Mouse (Mus musculus): ENCODE measurements around the gene Pramef25. TPM values are rescaled to one million over a fixed set of nuclear protein-coding genes. Genes with fewer than 3 reads are reported as not detected.
"Not testable (repeated sequence)": the region's sequence is repeated elsewhere in the genome, so short reads cannot be mapped to it uniquely, and the experiment has no call there.

Pramef25 gene
- not detected in 2 replicates for polyA plus RNA-seq (2015; fragmentation: Nextera tagmentation; extraction: Ambion mirVana)

DNA sequence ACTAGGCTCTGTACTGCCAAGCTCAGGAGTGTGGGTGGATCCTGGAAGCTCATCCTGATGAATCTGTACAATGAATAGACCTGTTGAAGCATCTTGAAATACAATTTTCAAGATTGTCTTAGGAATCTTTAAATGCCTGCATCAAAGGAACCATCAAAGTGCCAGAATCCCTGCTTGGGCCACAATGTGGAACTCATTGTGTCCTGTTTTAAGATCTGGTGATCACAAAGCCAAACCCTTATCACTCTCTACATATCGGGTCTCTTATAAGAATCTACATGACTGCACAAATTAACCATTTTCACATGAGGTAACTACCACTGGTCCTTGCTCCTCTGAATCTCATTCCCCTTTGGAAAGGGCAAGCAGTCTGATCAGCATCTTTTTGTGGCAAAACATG lies at the start of gene Pramef25:
TSS of gene Pramef25 (minus strand) at position 101 of the 400 bp plus-strand sequence.
- WGBS = 75% methylated on average over 1 of the region's 1 CpGs
- H3K9ac ChIP-seq; H3K27me3 ChIP-seq; H3K4me1 ChIP-seq; H3K36me3 ChIP-seq; H3K9me3 ChIP-seq; H3K4me2 ChIP-seq; ATAC-seq (ENCODE audit: borderline replicate concordance, extremely low read depth, low FRiP score, low TSS enrichment); H3K27ac ChIP-seq; H3K4me3 ChIP-seq: not testable (repeated sequence)

DNA sequence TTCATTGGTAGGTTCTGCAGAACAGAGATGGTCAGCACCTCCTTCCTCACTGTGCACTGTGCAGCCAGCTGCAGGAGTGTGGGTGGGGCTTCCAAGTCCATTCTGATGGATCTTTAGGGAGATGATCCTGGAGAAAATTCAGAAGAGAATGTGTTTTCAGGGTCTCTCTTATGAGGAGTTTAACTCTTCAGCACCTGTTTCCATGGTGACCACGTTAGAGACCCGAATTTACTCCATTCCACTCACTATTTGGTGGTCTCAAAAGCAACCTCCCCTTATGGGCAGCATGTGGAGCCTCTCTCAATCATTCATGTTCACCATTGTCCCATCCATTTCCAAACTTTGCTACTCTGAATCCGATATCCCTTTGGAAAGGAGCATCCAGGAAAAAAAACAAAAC lies 43.5 kb upstream of the Pramef25 start, which contains the start of gene Pramef17:
TSS of gene Pramef17 (minus strand) at position 101 of the 400 bp plus-strand sequence.
- not testable (repeated sequence) for H3K9ac ChIP-seq; H3K27ac ChIP-seq; H3K27me3 ChIP-seq; ATAC-seq (ENCODE audit: borderline replicate concordance, extremely low read depth, low FRiP score, low TSS enrichment); H3K36me3 ChIP-seq; H3K4me3 ChIP-seq; H3K4me2 ChIP-seq; H3K4me1 ChIP-seq; H3K9me3 ChIP-seq
- 51% methylated on average over 3 of the region's 3 CpGs for WGBS

DNA sequence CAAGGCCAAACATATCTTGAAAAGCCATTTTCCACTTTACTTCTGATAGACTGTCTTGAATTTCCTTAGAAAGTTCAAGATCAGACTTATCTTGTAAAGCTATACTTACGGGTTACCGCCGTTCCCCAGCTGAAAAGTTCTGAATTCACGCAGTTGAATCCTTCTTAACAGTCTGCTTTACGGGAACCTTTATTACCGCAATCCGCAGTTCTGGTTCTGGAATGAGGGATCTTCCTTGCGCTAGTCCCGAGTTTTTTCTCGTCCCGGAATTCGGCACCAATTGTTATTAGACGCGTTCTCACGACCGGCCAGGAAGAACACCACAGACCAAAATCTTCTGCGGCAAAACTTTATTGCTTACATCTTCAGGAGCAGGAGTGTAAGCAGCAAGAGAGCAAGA lies 37.3 kb upstream of the Pramef25 start:
- WGBS = 94% methylated on average over 16 of the region's 17 CpGs
- H3K4me2 ChIP-seq; H3K27ac ChIP-seq; H3K9ac ChIP-seq; H3K36me3 ChIP-seq; H3K9me3 ChIP-seq; H3K4me1 ChIP-seq; ATAC-seq (ENCODE audit: borderline replicate concordance, extremely low read depth, low FRiP score, low TSS enrichment); H3K4me3 ChIP-seq; H3K27me3 ChIP-seq: not testable (repeated sequence)

DNA sequence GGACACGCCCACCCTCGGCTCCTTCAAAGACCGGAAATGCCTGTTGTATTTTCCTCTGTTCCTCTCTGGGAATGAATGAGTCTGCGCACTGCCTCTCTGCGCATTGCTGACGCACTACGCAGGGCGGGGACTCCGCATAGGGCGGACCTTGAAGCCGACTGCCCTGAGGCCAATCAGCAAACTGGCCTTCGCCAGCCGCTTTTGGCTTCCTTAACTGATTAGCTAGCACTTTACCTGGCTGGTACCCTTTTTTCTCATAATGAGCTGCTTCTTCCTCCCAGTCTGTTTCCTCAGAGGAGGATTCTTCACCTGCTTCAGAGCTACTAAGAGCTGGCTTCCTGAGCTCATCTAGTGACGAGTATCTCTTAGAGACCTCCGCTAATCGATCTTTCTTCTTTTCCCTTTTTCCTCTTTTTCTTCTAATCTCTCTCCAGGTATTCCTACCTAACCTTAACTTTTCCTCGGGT lies 36.7 kb upstream of the Pramef25 start:
- not testable (repeated sequence) for H3K4me2 ChIP-seq; H3K9me3 ChIP-seq; H3K27me3 ChIP-seq; H3K9ac ChIP-seq; ATAC-seq (ENCODE audit: borderline replicate concordance, extremely low read depth, low FRiP score, low TSS enrichment); H3K36me3 ChIP-seq; H3K4me1 ChIP-seq; H3K4me3 ChIP-seq; H3K27ac ChIP-seq
- WGBS = 92% methylated on average over 12 of the region's 17 CpGs

DNA sequence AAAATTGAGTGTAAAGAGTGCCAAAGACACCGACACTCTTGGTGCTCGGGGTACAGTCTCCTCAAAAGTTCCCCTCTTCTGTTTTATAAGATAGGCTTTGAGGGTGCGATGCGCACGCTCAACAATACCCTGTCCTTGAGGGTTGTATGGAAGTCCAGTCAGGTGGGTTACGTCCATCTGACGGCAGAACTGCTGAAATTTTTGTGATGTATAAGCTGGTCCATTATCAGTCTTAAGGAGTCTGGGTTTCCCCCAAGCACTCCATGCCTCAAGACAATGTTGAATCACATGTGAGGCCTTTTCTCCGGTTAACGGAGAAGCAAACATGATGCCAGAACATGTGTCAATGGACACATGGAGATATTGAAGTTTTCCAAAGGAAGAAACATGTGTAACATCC lies 34.9 kb upstream of the Pramef25 start:
- not testable (repeated sequence) for H3K9me3 ChIP-seq; H3K4me1 ChIP-seq; H3K27ac ChIP-seq; H3K4me3 ChIP-seq; ATAC-seq (ENCODE audit: borderline replicate concordance, extremely low read depth, low FRiP score, low TSS enrichment); H3K4me2 ChIP-seq; H3K27me3 ChIP-seq; H3K9ac ChIP-seq; H3K36me3 ChIP-seq
- WGBS = 87% methylated on average over 7 of the region's 9 CpGs

DNA sequence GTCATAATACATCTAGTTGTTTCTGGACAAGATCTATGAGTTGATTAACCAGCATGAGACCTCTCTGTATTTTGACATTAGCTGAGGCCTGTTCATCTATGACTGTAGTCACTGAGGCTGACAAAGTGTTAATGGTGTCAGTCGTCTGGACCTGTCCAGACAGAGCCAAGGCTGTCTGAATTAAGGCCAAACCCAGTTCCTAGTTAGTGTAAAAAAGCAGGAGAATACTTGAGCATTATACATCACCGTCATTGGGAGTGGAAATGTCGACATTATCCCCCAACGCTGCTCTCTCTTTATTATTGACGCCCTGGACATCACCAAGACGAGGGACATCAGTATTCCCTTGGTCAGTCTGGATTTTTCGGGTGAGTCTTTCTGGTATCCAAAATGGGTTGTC lies 34.3 kb upstream of the Pramef25 start:
- not testable (repeated sequence) for H3K9ac ChIP-seq; H3K4me1 ChIP-seq; H3K36me3 ChIP-seq; ATAC-seq (ENCODE audit: borderline replicate concordance, extremely low read depth, low FRiP score, low TSS enrichment); H3K27ac ChIP-seq; H3K9me3 ChIP-seq; H3K4me2 ChIP-seq; H3K4me3 ChIP-seq; H3K27me3 ChIP-seq
- no CpG with 5 or more reads among the region's 7 CpGs for WGBS

DNA sequence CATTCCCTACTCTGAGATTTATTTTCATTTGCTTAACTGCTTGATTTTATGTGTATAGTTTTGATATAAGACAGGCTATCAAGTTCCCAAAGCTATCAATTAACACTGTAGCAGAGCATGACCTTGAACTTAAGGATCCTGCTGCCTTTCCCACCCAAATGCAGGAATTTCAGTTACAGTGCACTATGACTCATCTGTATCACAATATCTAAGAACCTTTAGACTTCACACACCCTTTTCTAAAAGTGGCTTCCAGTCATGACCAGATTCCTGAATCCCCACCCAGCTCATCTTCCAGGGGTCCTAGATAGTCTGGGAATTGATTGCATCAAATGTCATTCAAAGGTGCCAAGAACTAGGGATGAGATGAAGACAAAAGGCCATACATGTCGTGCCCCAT lies 32.6 kb upstream of the Pramef25 start:
- not testable (repeated sequence) for H3K36me3 ChIP-seq; H3K9me3 ChIP-seq; H3K4me1 ChIP-seq; ATAC-seq (ENCODE audit: borderline replicate concordance, extremely low read depth, low FRiP score, low TSS enrichment); H3K4me3 ChIP-seq; H3K27me3 ChIP-seq; H3K9ac ChIP-seq; H3K27ac ChIP-seq; H3K4me2 ChIP-seq
- no CpG with 5 or more reads among the region's 1 CpGs for WGBS

DNA sequence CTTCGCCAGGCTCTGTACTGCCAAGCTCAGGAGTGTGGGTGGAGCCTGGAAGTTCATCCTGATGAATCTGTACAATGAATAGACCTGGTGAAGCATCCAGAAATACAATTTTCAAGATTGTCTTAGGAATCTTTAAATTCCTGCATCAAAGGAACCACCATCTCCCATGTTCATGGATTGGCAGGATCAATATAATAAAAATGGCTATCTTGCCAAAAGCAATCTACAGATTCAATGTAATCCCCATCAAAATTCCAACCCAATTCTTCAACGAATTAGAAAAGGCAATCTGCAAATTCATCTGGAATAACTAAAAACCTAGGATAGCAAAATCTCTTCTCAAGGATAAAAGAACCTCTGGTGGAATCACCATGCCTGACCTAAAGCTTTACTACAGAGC lies 16.0 kb upstream of the Pramef25 start, which contains the start of gene Gm13101:
TSS of gene Gm13101 (minus strand) at position 101 of the 400 bp plus-strand sequence.
- not testable (repeated sequence) for H3K9ac ChIP-seq; H3K4me3 ChIP-seq; H3K4me2 ChIP-seq; ATAC-seq (ENCODE audit: borderline replicate concordance, extremely low read depth, low FRiP score, low TSS enrichment); H3K9me3 ChIP-seq; H3K36me3 ChIP-seq; H3K4me1 ChIP-seq; H3K27me3 ChIP-seq; H3K27ac ChIP-seq
- WGBS = 45% methylated on average over 1 of the region's 2 CpGs

DNA sequence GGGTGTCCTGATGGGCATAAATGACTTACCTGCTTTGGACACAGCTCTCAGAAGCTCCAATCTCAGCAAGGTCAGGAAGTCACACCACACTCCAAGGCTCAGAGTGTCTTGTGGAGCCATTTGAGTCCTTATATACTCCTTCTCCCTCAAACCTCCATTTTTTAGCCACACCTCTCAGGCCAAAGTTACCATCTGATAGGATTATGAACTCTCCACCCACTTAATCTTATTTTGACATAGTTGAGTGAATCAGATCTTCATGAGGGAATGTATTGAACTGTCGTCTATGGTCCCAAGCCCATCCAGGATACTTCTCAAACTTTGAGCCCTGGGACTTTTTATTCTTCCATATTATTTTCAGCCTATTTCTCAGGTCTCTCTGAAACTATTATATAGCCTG lies 50.5 kb downstream of the Pramef25 start, which contains the start of gene Pramef6:
TSS of gene Pramef6 (minus strand) at position 101 of the 400 bp plus-strand sequence.
- not testable (repeated sequence) for H3K9ac ChIP-seq; ATAC-seq (ENCODE audit: borderline replicate concordance, extremely low read depth, low FRiP score, low TSS enrichment); H3K4me3 ChIP-seq; H3K4me1 ChIP-seq; H3K9me3 ChIP-seq; H3K36me3 ChIP-seq; H3K4me2 ChIP-seq; H3K27me3 ChIP-seq; H3K27ac ChIP-seq
- 85% methylated on average over 1 of the region's 1 CpGs for WGBS

Other genes starting within 250 kb of the Pramef25 start
- not detected in 2 replicates for gene Gm13089, start 248.3 kb downstream of the Pramef25 start, polyA plus RNA-seq (2015; fragmentation: Nextera tagmentation; extraction: Ambion mirVana)
- not detected in 2 replicates for gene Gm13078, start 231.6 kb downstream of the Pramef25 start, polyA plus RNA-seq (2015; fragmentation: Nextera tagmentation; extraction: Ambion mirVana)
- gene Gm13023, start 161.7 kb downstream of the Pramef25 start, polyA plus RNA-seq (2015; fragmentation: Nextera tagmentation; extraction: Ambion mirVana) = not detected in 2 replicates
- not detected in 2 replicates for gene Gm13084, start 134.9 kb downstream of the Pramef25 start, polyA plus RNA-seq (2015; fragmentation: Nextera tagmentation; extraction: Ambion mirVana)
- gene Gm13103, start 104.5 kb downstream of the Pramef25 start, polyA plus RNA-seq (2015; fragmentation: Nextera tagmentation; extraction: Ambion mirVana) = not detected in 2 replicates
- not detected in 2 replicates for gene Pramef6, start 50.6 kb downstream of the Pramef25 start, polyA plus RNA-seq (2015; fragmentation: Nextera tagmentation; extraction: Ambion mirVana)
- not detected in 2 replicates for gene Gm13101, start 15.9 kb upstream of the Pramef25 start, polyA plus RNA-seq (2015; fragmentation: Nextera tagmentation; extraction: Ambion mirVana)
- gene Pramef17, start 43.4 kb upstream of the Pramef25 start, polyA plus RNA-seq (2015; fragmentation: Nextera tagmentation; extraction: Ambion mirVana) = not detected in 2 replicates
- not detected in 2 replicates for gene Pramel4, start 108.1 kb upstream of the Pramef25 start, polyA plus RNA-seq (2015; fragmentation: Nextera tagmentation; extraction: Ambion mirVana)
- gene Gm13102, start 155.5 kb upstream of the Pramef25 start, polyA plus RNA-seq (2015; fragmentation: Nextera tagmentation; extraction: Ambion mirVana) = not detected in 2 replicates
- gene Oog3, start 211.6 kb upstream of the Pramef25 start, polyA plus RNA-seq (2015; fragmentation: Nextera tagmentation; extraction: Ambion mirVana) = not detected in 2 replicates
- gene Oog2, start 239.7 kb upstream of the Pramef25 start, polyA plus RNA-seq (2015; fragmentation: Nextera tagmentation; extraction: Ambion mirVana) = not detected in 2 replicates